Mouse (Mus musculus) brown adipose tissue, adult 24 weeks (tissue): Measurements from ENCODE around the gene Fyttd1. TPM values are rescaled to one million over a fixed set of nuclear protein-coding genes. Genes with fewer than 3 reads are reported as not detected.
A peak's percentile ranks its signal among the peaks of the same experiment; 100 is the strongest.
"Not testable (repeated sequence)": the region's sequence is repeated elsewhere in the genome, so short reads cannot be mapped to it uniquely, and the experiment has no call there.

Experiments
- H3K27ac ChIP-seq: fragments of 200-500 bp; replicated peaks from 2 replicates; pipeline ENCODE4 v1.5.1; 2012; ENCODE audit warnings: low read depth, mild to moderate bottlenecking, low read length
- H3K4me1 ChIP-seq: fragments of 200-500 bp; 2 replicates; pipeline ENCODE4 v1.6.1; 2012; ENCODE audit warnings: low read length, mixed read lengths; ENCODE audit not compliant: control insufficient read depth, insufficient read depth, insufficient read length
- H3K4me3 ChIP-seq: fragments of 200-500 bp; 2 replicates; pipeline ENCODE4 v1.5.1; 2012; ENCODE audit warnings: low read depth, mild to moderate bottlenecking, low read length, moderate library complexity; ENCODE audit not compliant: insufficient read depth
- polyA plus RNA-seq: library from polyadenylated mRNA; stranded (reverse); fragments of >200 nt; gene quantifications from 2 replicates; pipeline ENCODE4 v1.2.4, GENCODE M21; 2012; ENCODE audit not compliant: missing spikeins, insufficient read depth, insufficient read length

Gene Fyttd1
- polyA plus RNA-seq, 1 experiment = 45.4 TPM

DNA sequence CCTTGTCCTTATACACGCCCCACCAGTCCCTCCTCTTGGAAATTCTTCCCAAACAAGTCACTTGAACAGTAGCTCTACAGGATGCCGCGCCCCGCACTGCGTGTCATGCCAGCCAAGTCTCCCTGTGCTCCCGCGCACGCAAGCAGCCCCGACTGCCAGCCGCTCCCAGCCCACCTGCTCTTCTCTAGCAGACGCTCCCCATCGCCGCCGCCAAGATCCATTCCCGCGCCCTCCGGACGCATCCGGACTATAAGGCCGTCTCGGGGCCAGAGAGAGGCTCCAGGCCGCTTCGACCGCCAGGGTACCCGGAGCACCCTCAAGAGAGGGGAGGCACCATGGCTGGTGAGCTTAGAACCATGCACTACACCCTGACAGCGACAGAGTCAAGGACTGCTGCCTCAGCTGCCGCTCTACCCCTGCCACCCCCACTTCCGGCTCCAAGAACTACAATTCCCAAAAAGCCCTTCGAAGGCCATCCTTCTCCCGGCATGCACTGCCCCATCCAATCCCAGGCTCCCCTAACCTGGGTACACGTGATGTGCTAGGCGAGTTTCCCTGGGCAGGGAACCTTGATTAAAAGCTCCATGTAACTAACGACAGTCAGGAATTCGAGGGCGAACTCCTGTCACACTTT lies 9.3 kb upstream of the Fyttd1 start:
- peaks cover 4% of the 10 kb centered on the region; the same call in 1 of the 2 replicates for H3K4me1 ChIP-seq
- H3K4me3 ChIP-seq = peak overlapping the region; percentile 93
- peak overlapping the region; percentile 74 for H3K27ac ChIP-seq

DNA sequence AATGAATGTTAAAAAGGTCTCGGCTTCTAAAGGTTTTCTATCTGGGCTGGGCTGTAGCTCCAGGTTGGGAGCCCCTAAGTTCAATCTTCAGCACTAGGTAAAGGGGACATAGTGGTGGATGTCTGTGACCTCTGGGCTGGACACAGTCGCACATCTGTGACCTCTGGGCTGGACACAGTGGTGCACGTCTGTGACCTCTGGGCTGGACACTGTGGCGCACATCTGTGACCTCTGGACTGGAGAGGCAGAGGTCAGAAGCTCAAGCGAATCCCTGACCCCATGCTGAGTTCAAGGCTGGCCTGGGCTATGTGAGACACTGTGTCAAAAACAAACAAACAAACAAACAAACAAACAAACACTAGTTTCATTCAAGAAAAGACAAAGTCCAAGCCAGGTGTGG lies 7.1 kb upstream of the Fyttd1 start:
- Histone ChIP-seq H3K27ac (peak overlapping the region; percentile 55), H3K4me3 (no peak overlapping the region), H3K4me1 (0 out of 2 replicates have a peak, but pooled peaks cover 2% of the 10 kb centered on the region)

DNA sequence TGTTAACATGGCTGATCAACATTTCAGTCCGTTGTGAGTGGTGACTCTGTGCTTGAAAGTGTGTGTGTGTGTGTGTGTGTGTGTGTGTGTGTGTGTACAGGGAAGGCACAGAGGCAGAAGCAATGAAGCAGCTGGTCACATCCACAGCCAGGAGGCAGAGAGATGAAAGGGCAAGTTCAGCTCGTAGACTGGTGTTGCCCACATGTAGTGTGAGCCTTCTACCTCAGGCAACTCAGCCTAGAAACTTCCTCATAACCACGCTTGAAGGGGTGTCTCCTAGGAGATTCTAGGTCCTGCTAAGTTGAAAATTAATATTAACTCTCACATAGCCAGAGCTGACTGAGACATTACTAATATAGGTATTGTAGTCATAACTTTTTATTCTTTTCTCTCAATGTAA lies 3.9 kb upstream of the Fyttd1 start:
- Histone ChIP-seq H3K27ac (no peak overlapping the region), H3K4me3 (no peak overlapping the region), H3K4me1 (no peaks in the 10 kb centered on the region)

DNA sequence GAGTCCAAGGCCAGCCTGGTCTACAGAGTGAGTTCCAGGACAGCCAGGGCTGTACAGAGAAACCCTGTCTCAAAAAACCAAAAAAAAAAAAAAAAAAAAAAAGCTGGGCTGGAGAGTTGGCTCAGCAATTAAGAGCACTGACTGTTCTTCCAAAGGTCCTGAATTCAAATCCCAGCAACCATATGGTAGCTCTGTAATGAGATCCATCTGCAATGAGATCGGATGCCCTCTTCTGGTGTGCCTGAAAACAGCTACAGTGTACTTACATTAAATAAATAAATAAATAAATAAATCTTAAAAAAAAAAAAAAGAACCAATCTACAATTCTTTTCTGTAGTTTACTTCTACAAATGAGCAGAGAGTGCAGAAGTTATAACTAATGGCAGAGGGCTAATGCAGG lies 2.0 kb upstream of the Fyttd1 start:
- H3K27ac ChIP-seq, H3K4me1 ChIP-seq, H3K4me3 ChIP-seq: not testable (repeated sequence)

DNA sequence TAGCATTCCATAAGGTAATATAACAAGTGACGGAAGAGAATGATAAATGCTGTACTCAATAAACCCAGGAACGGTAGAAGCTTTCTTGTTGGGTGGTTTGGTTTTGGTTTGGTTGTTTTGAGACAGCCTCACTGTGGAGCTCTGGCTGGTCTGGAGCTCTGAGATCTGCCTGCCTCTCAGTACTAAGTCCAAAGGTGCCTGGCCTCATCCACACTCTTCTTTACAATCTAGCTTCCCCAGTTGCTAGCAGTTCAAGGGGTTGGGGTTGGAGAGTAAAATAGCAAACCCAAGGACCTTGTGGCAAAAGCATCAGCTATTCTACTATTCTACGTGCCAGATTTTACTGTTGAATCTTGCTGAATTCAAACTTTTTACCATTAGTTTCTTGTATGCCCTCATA lies 1.5 kb upstream of the Fyttd1 start:
- H3K4me3 ChIP-seq = no peak overlapping the region
- H3K4me1 ChIP-seq = peaks cover 5% of the 10 kb centered on the region; the same call in 1 of the 2 replicates
- H3K27ac ChIP-seq = no peak overlapping the region

DNA sequence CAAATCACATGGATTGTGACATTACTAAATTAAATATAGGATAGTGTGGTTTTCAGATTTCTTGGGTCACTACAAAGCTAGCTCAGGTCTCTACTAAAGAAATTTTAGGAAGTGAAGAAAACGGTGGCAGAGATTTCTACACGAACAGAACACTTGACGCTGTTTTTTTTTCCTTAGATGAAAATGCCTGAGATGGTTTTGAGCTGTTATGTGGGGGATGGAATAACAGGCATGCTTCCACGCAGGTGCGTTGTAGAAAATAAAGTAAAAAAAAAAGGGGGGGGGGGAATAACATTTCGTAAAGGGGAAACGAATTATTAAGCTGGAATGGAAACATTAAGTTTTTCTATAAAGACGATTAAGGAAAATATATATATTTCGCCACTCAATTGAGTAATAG lies 469 bp upstream of the Fyttd1 start:
- H3K4me3 ChIP-seq = peak overlapping the region; percentile 63
- H3K27ac ChIP-seq = no peak overlapping the region
- H3K4me1 ChIP-seq = peaks cover 5% of the 10 kb centered on the region; the same call in 1 of the 2 replicates

DNA sequence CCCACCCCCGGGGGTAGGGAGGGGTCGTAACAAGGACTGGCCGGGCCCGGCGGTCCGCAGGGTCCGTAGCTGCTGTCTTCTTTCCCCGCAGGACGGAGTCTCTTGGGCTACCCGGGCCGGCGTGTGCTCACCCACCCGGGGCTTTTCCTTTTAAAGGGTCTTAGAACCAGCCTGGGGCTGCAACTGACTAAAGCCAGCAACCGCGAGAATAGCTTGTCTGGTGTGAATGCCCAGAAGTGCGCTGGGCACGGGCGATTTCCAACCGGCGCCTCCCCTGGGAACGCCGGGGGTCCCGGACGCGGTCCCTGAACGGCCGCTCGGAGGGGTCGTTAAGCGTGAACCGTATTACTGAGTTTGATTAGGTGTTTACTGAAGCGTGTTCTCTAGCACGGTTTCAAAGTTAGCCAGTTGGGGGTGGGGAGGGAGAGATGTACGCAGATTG lies 878 bp downstream of the Fyttd1 start:
- Histone ChIP-seq H3K27ac (peak overlapping the region; percentile 33; the same call in 1 of the 2 replicates), H3K4me3 (peak overlapping the region; percentile 63), H3K4me1 (peaks cover 5% of the 10 kb centered on the region; the same call in 1 of the 2 replicates)

DNA sequence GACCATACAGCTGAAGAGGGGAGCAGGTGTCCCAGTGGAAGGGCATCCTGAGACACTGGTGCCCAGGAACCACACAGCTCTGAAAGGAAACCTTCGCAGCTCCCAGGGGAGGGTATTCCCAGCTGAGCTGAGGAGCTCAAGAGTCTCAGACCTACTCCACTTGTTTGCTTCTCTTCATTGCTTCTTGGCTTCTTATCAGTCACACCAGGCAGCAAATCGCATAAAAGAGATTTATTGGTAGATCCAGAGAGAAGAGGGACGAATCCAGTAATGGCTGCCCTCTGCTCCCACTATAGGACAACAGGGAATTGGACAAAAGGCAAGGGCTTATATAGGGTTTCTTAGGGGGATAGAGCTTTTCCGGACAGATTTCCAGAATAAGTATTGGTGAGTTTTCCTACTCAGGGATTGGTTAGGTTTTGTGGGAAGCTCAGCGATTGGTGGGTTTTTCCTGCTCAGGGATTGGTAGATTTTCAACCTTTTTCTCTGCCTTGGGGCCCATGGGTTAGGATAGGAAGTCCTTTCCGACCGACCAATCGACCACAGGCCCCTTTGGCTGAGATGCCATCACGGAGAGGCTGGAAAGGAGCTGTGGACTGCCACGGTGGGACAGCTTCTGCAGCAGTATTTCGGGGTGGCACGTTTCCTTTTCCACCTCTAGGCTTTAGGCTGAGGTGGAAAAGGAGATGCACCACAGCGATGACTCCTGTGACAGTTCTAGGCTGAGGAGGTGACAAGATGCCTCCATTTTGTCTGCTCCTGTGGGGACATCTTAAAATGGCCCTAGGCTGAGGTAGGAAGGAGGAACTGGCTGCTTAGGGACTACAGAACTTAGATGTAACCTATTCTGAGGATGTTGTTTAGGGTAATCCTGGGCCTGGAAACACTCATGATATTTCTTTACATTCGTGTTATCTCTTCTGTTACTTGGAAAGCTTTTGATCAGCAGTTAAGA lies 1.9 kb downstream of the Fyttd1 start:
- Histone ChIP-seq H3K27ac (no peak overlapping the region), H3K4me1 (peaks cover 5% of the 10 kb centered on the region; the same call in 1 of the 2 replicates), H3K4me3 (0 out of 2 replicates have a peak overlapping the region, but pooled peaks have one; percentile 13)

DNA sequence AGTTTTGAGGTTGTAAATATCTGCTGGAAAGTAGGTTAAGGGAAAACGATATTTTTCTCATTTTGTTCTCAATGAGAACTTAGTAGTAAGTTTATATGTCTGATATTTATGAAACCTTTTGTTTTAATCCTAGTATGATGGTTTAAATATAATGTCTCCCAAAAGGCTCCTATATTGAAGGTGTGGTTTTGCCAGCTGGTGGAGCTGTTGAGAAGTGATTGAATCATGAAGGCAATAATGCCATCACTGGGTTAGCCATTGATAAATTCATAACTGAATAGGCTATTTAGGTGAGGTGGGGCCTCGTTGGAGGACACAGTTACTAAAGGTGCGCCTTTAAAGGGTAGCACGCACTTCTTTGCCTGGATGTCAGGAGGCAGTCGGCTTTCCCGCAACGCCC lies 4.2 kb downstream of the Fyttd1 start:
- Histone ChIP-seq H3K4me1 (peaks cover 5% of the 10 kb centered on the region; the same call in 1 of the 2 replicates), H3K27ac (no peak overlapping the region), H3K4me3 (no peak overlapping the region)

DNA sequence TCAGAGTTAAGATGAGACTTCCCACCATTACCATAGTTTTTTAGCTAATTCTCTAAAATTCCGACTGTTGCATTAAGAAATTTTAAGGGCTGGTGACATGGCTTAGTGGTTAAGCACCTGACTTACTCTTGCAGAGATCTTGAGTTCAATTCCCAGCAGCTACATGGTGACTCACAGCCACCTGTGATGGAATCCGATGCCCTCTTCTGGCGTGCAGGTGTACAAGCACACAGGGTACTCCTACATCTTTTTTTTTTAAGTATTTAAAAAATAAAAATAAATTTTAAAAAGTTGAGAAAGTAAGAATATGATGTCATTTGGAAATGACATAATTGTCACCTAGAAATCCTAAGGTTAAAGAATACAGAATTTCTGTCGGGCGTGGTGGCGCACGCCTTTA lies 10.7 kb downstream of the Fyttd1 start:
- H3K27ac ChIP-seq = no peak overlapping the region
- H3K4me1 ChIP-seq = no peaks in the 10 kb centered on the region
- H3K4me3 ChIP-seq = no peak overlapping the region

DNA sequence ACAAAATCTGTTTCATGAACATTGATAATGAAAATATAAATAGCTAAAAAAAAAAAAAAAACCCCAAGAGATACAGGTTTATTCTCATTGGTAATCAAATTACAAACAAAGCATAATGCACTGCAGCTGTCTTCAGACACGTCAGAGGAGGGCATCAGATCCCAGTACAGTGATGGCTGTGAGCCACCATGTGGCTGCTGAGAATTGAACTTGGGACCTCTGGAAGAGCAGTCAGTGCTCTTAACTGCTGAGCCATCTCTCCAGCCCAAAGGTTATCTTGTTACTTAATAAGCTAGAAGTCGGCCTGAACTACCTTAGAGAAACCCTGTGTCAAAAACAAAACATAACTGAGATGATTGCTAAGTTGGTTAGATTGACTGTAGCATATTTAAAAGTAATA lies 12.6 kb downstream of the Fyttd1 start:
- Histone ChIP-seq H3K27ac (no peak overlapping the region), H3K4me3 (no peak overlapping the region), H3K4me1 (no peaks in the 10 kb centered on the region)

DNA sequence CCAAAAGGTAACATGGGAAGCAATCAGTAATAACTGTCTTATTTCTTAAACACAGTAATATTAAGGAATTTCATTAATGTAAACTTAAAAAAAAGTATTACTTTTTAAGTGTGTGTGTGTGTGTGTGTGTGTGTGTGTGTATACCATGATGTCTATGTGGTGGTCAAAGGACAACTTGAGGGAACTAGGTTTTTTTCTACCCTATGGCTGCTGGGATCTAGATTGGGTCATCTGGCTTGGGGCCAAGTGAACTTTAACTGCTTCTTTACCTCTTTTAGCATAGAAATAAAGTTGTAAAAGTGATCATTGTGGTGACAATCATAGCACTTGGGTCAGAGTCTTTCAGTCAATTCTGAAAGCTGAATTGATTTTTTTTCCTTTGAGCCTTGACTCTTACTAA lies 18.8 kb downstream of the Fyttd1 start:
- no peaks in the 10 kb centered on the region for H3K4me1 ChIP-seq

DNA sequence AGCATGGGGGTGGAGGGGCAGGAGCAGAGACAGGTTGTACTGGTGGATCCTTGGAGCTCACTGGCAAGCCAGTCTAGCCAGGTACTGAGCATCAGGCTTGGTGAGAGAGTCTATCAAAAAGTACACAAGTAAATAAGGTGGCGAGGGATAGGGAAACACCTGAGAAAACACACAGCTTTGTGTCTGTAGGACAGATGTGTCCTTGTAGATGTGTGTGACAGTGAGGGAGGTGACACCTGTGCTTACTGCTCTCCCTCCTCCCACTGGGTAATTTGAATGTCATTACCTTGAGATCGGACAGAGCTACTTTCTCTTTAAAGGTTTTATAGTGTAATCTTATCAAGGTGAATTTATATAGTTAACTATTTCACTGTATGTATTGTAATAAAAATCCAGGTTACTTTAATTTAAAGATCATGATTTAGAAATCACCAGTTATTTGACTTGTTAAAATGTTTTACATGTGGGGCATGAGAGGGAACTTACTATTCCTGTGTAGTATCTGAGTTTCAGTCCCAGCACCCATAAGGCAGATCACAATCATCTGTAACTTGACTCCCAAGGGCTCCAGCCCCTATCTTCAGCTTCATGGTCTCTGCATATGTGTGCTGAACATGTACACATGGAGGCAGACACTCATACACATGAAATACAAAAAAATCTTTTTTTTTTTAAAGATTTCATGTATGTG lies 24.2 kb downstream of the Fyttd1 start:
- no peak overlapping the region for H3K27ac ChIP-seq
- no peaks in the 10 kb centered on the region for H3K4me1 ChIP-seq
- H3K4me3 ChIP-seq = no peak overlapping the region

More for the DNA sequence above, 18.8 kb downstream of the Fyttd1 start:
- Histone ChIP-seq H3K4me3 (no peak overlapping the region), H3K27ac (no peak overlapping the region)

DNA sequence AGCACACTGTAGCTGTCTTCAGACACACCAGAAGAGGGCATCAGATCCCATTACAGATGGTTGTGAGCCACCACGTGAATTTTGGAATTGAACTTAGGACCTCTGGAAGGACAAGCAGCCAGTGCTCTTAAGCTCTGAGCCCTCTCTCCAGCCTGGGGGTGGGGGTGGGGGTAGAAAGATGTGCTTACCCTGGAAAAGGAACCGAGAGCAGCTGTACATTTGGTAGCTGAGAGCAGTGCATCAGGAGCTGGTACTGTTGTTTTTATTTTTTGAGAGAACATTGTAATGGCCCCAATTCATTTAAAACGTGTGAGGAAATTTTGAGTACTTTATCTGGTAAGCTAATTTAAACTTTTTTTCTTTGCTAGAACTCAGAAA lies 24.7 kb downstream of the Fyttd1 start:
- Histone ChIP-seq H3K4me1 (no peaks in the 10 kb centered on the region), H3K27ac (no peak overlapping the region), H3K4me3 (no peak overlapping the region)

DNA sequence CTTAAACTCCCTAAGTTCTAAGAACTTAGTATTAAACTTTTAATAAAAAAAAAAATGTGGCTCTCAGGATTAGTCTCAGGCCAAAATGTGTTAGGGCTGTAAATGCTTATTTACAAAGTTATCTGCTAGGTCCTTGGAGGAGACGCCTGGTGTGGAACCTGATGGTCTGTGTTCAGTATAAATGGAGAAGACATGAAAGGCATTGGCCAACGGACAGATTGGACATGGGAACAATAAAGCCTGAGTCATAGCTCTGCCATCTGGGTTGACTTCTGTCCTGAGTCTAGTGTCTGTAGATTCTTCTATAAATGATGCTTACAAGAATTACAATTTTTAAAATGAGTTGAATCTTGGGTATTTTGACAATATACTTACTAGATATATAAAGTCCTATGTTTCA lies 28.9 kb downstream of the Fyttd1 start:
- Histone ChIP-seq H3K4me3 (no peak overlapping the region), H3K4me1 (no peaks in the 10 kb centered on the region), H3K27ac (no peak overlapping the region)
